Mouse (Mus musculus) limb, embryonic 13.5 days (tissue): Measurements from ENCODE around the gene Rtbdn. TPM values are rescaled to one million over a fixed set of nuclear protein-coding genes. Genes with fewer than 3 reads are reported as not detected.

Source experiments
- ATAC-seq: fragments of 200-750 bp; cut with Nextera tagmentation; 2 replicates; pipeline ENCODE4 v1.8.0; 2017; ENCODE audit warnings: low read depth, moderate number of reproducible peaks, moderate TSS enrichment; ENCODE audit not compliant: low FRiP score
- H3K27ac ChIP-seq: fragments of 300-500 bp; sonication (generic); 2 replicates; pipeline ENCODE4 v1.5.1; 2015; ENCODE audit warnings: inconsistent platforms, mild to moderate bottlenecking, moderate library complexity
- H3K27me3 ChIP-seq: fragments of 300-500 bp; sonication (generic); 2 replicates; pipeline ENCODE4 v1.6.1; 2015; ENCODE audit warnings: mild to moderate bottlenecking, inconsistent platforms
- H3K36me3 ChIP-seq: fragments of 300-500 bp; sonication (generic); 2 replicates; pipeline ENCODE4 v1.6.1; 2015; ENCODE audit warnings: inconsistent platforms, mild to moderate bottlenecking, moderate library complexity
- H3K4me1 ChIP-seq: fragments of 300-500 bp; sonication (generic); 2 replicates; pipeline ENCODE4 v1.6.1; 2015; ENCODE audit warnings: inconsistent platforms
- H3K4me2 ChIP-seq: fragments of 300-500 bp; sonication (generic); replicated peaks from 2 replicates; pipeline ENCODE4 v1.6.1; 2015; ENCODE audit warnings: inconsistent platforms, mild to moderate bottlenecking, moderate library complexity
- H3K4me3 ChIP-seq: fragments of 300-500 bp; sonication (generic); 2 replicates; pipeline ENCODE4 v1.5.1; 2015; ENCODE audit warnings: moderate library complexity, mild to moderate bottlenecking, inconsistent platforms
- H3K9ac ChIP-seq: fragments of 300-500 bp; sonication (generic); 2 replicates; pipeline ENCODE4 v1.6.1; 2015; ENCODE audit warnings: mild to moderate bottlenecking, inconsistent platforms
- H3K9me3 ChIP-seq: fragments of 300-500 bp; sonication (generic); 2 replicates; pipeline ENCODE4 v1.6.1; 2016; ENCODE audit warnings: inconsistent platforms
- WGBS: fragments of 180-500 bp; shearing (Covaris S2); methylation state at CpG from one replicate; pipeline ENCODE4 v1.1.7; 2015; 5-methylcytosine and 5-hydroxymethylcytosine counted together
- polyA plus RNA-seq: library from polyadenylated mRNA; unstranded; fragments of >200 nt; fragmentation: Nextera tagmentation; extraction: Ambion mirVana; gene quantifications from 2 replicates; pipeline ENCODE4 v1.2.1, GENCODE M21; 2015

Rtbdn gene
- polyA plus RNA-seq, 1 experiment from 2014 or later = 0.47 TPM

- WGBS = 54% methylated on average over 5 of the region's 5 CpGs
- peaks cover 22% of the 10 kb centered on the region for H3K4me1 ChIP-seq
- H3K4me2 ChIP-seq = peak overlapping the region; percentile 81; the same call in 1 of the 2 replicates
- no peak overlapping the region for H3K4me3 ChIP-seq
- ATAC-seq = no peak
- peaks cover 8% of the 10 kb centered on the region for H3K36me3 ChIP-seq
- H3K27me3 ChIP-seq = peaks cover 61% of the 10 kb centered on the region
- 0 out of 2 replicates have a peak, but pooled peaks cover 5% of the 10 kb centered on the region for H3K9me3 ChIP-seq
- H3K9ac ChIP-seq = no peak overlapping the region
- H3K27ac ChIP-seq = no peak overlapping the region
Observed at GRCm38 (mm10) chr8:84909949-84910348, 36.8 kb upstream of the Rtbdn start.

DNA sequence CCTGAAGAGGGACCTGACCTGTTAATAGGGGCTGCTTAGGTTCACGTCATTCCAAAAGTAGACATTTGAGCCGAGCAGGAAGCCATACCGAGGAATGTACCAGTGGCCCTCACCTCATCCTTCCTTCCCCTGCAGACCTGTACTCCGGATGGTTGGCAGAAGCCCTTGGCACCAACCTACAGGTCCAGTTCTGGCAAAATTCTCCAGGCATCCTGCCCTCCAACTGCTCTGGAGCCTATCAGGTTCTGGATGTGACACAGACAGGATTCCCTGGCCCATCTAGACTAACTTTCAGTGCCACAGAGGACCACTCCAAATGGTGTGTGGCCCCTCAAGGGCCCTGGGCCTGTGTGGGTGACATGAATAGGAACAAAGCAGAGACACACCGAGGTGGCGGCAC lies 36.2 kb upstream of the Rtbdn start:
- H3K4me1 ChIP-seq = peaks cover 22% of the 10 kb centered on the region
- no peak overlapping the region for H3K4me2 ChIP-seq
- H3K9ac ChIP-seq = no peak overlapping the region
- H3K9me3 ChIP-seq = peaks cover 11% of the 10 kb centered on the region; the same call in 1 of the 2 replicates
- ATAC-seq = no peak
- H3K27ac ChIP-seq = no peak overlapping the region
- peaks cover 67% of the 10 kb centered on the region for H3K27me3 ChIP-seq
- 85% methylated on average over 6 of the region's 6 CpGs for WGBS
- H3K4me3 ChIP-seq = no peak overlapping the region
- peaks cover 8% of the 10 kb centered on the region for H3K36me3 ChIP-seq

- WGBS = 87% methylated on average over 9 of the region's 9 CpGs
- H3K27me3 ChIP-seq = peaks cover 79% of the 10 kb centered on the region
- H3K27ac ChIP-seq = no peak overlapping the region
- peaks cover 8% of the 10 kb centered on the region for H3K36me3 ChIP-seq
- ATAC-seq = no peak
- no peak overlapping the region for H3K4me3 ChIP-seq
- H3K4me1 ChIP-seq = peaks cover 22% of the 10 kb centered on the region
- peaks cover 11% of the 10 kb centered on the region; the same call in 1 of the 2 replicates for H3K9me3 ChIP-seq
- H3K4me2 ChIP-seq = no peak overlapping the region
- no peak overlapping the region for H3K9ac ChIP-seq
Observed at GRCm38 (mm10) chr8:84911854-84912253, 34.9 kb upstream of the Rtbdn start.

DNA sequence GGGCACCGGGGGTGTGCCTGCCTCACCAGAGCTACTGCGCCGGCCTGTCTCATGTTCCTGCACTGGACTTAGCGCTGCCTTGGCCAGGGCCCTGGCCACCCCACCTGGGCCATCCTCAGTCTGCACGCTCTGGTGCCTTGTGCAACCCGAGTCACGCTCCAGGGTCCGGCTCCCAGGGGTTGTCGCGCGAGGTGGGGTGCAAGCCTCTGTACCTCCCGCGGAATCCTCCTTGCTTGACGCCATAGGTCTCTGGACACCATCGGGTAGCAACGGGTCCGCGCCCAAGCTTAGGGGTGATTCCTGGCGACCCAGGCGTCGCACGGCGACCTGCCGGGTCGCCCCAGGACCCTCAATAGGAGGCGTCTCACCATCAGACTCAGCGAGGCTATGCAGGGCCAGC lies 34.4 kb upstream of the Rtbdn start:
- peak overlapping the region; percentile 64 for H3K9ac ChIP-seq

DNA sequence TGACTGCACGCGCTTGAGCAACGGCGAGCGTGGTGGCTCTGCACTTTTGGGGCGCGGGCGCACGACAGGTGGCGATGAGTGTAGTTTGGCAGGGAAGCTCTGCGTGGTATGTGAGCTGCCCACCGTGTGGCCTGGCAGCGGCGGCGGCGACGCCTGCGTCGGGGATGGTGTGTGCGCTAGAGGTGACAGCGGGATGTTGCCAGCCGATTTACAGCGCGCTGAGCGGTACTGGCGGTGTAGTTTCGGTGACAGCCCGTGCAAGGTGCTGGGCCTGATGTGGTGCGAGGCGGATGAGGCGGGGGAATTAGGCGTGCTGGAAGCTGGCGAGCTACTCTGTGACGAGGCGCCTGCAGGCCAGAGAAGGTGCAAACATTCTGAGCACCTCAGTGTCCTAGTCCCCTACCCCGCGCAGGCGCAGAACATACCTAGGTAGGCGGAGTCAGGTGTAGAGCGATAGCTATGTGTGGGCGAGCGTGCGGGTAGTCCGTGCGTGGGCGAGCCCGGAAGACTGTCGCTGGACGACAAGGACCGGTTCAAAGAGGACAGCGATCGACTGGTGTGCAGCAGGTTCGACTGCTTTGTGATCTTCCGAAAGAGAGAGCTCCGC lies 33.8 kb upstream of the Rtbdn start:
- Histone ChIP-seq H3K4me3 (peak overlapping the region; percentile 50), H3K4me1 (peaks cover 22% of the 10 kb centered on the region), H3K27me3 (peaks cover 91% of the 10 kb centered on the region), H3K27ac (no peak overlapping the region), H3K9ac (peak overlapping the region; percentile 64), H3K4me2 (peak overlapping the region; percentile 94), H3K9me3 (peaks cover 11% of the 10 kb centered on the region; the same call in 1 of the 2 replicates), H3K36me3 (peaks cover 8% of the 10 kb centered on the region)
- under 1% methylated on average over 55 of the region's 55 CpGs for WGBS
- peak; percentile 56 for ATAC-seq

More for the DNA sequence above, 34.4 kb upstream of the Rtbdn start:
- H3K4me2 ChIP-seq = peak overlapping the region; percentile 94
- H3K4me1 ChIP-seq = peaks cover 22% of the 10 kb centered on the region
- H3K27ac ChIP-seq = no peak overlapping the region
- peaks cover 85% of the 10 kb centered on the region for H3K27me3 ChIP-seq
- H3K9me3 ChIP-seq = peaks cover 11% of the 10 kb centered on the region; the same call in 1 of the 2 replicates
- WGBS = 20% methylated on average over 27 of the region's 27 CpGs
- peaks cover 8% of the 10 kb centered on the region for H3K36me3 ChIP-seq
- no peak for ATAC-seq
- peak overlapping the region; percentile 50 for H3K4me3 ChIP-seq

GRCm38 (mm10) chr8:84913502-84913900 lies 33.3 kb upstream of the Rtbdn start:
- H3K9me3 ChIP-seq = peaks cover 11% of the 10 kb centered on the region; the same call in 1 of the 2 replicates
- ATAC-seq = no peak
- H3K9ac ChIP-seq = peak overlapping the region; percentile 64
- no peak overlapping the region for H3K27ac ChIP-seq
- H3K4me2 ChIP-seq = peak overlapping the region; percentile 94
- H3K4me3 ChIP-seq = peak overlapping the region; percentile 50
- peaks cover 96% of the 10 kb centered on the region for H3K27me3 ChIP-seq
- H3K4me1 ChIP-seq = peaks cover 22% of the 10 kb centered on the region
- H3K36me3 ChIP-seq = peaks cover 8% of the 10 kb centered on the region
- 7% methylated on average over 9 of the region's 9 CpGs for WGBS

DNA sequence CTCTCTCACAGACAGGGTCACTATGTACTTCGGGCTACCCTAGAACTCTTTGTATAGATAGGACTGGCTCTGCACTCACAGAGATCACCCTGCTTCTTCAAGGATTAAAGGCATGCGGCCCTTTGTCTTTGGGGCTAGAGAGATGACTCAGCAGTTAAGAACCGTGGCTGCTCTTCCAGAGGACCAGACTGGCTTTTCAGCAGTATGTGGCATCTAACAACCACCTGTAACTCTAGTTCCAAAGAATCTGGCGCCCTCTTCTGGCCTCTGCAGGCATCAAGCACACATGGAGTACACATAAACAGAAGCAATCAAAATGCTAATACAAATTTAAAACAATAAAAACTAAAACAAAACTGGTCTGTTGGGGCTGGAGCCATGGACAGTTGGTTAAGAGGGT lies 32.8 kb upstream of the Rtbdn start:
- Histone ChIP-seq H3K4me1 (peaks cover 20% of the 10 kb centered on the region), H3K9ac (no peak overlapping the region), H3K4me2 (peak overlapping the region; percentile 94; the same call in 1 of the 2 replicates), H3K27ac (no peak overlapping the region), H3K27me3 (peaks cover 98% of the 10 kb centered on the region), H3K4me3 (peak overlapping the region; percentile 50), H3K9me3 (peaks cover 11% of the 10 kb centered on the region; the same call in 1 of the 2 replicates), H3K36me3 (peaks cover 8% of the 10 kb centered on the region)
- 39% methylated on average over 4 of the region's 4 CpGs for WGBS
- ATAC-seq = no peak

GRCm38 (mm10) chr8:84915269-84915668 lies 31.5 kb upstream of the Rtbdn start:
- Histone ChIP-seq H3K27me3 (peaks cover 95% of the 10 kb centered on the region), H3K36me3 (peaks cover 7% of the 10 kb centered on the region), H3K9me3 (peaks cover 11% of the 10 kb centered on the region; the same call in 1 of the 2 replicates), H3K4me1 (peaks cover 10% of the 10 kb centered on the region), H3K4me3 (no peak overlapping the region), H3K27ac (no peak overlapping the region), H3K9ac (no peak overlapping the region), H3K4me2 (no peak overlapping the region)
- no peak for ATAC-seq
- 85% methylated on average over 8 of the region's 8 CpGs for WGBS

- peaks cover 76% of the 10 kb centered on the region for H3K27me3 ChIP-seq
- H3K4me3 ChIP-seq = no peak overlapping the region
- no peak overlapping the region for H3K27ac ChIP-seq
- H3K4me1 ChIP-seq = peaks cover 4% of the 10 kb centered on the region; the same call in 1 of the 2 replicates
- H3K36me3 ChIP-seq = no peaks in the 10 kb centered on the region
- no peak for ATAC-seq
- H3K4me2 ChIP-seq = no peak overlapping the region; the same call in 1 of the 2 replicates
- peaks cover 11% of the 10 kb centered on the region; the same call in 1 of the 2 replicates for H3K9me3 ChIP-seq
- no peak overlapping the region for H3K9ac ChIP-seq
- WGBS = 25% methylated on average over 20 of the region's 20 CpGs
Observed at GRCm38 (mm10) chr8:84917781-84918180, 29.0 kb upstream of the Rtbdn start.

DNA sequence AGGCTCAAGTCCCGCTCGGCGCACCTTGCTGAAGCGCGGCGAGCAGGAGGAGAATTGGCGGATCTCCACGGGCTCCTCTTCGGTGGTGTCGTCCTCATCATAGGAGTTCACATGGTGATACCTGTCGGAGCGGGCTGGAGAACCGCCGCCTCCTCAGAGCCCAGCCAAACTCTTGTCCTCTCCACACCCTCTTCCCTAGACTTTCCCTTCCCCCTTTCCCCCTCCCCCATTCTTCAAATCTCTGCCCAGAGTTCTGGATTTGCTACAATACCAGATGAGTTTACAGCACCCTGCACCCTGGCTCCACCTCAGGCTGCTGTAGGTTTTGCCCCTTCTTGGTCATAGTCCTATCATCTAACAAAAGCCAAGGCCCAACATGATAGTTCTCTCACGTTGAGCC lies 28.1 kb upstream of the Rtbdn start:
- H3K9me3 ChIP-seq = peaks cover 11% of the 10 kb centered on the region; the same call in 1 of the 2 replicates
- no peak overlapping the region for H3K4me3 ChIP-seq
- ATAC-seq = no peak
- H3K4me2 ChIP-seq = no peak overlapping the region
- H3K27ac ChIP-seq = no peak overlapping the region
- H3K4me1 ChIP-seq = no peaks in the 10 kb centered on the region
- H3K36me3 ChIP-seq = no peaks in the 10 kb centered on the region
- H3K9ac ChIP-seq = no peak overlapping the region
- WGBS = 90% methylated on average over 15 of the region's 15 CpGs
- peaks cover 72% of the 10 kb centered on the region for H3K27me3 ChIP-seq

GRCm38 (mm10) chr8:84921596-84921995 lies 25.2 kb upstream of the Rtbdn start:
- no peak overlapping the region for H3K27ac ChIP-seq
- H3K4me3 ChIP-seq = no peak overlapping the region
- H3K9me3 ChIP-seq = no peaks in the 10 kb centered on the region
- 73% methylated on average over 2 of the region's 2 CpGs for WGBS
- no peaks in the 10 kb centered on the region for H3K36me3 ChIP-seq
- no peak overlapping the region for H3K4me2 ChIP-seq
- H3K9ac ChIP-seq = no peak overlapping the region
- H3K4me1 ChIP-seq = no peaks in the 10 kb centered on the region
- peaks cover 55% of the 10 kb centered on the region for H3K27me3 ChIP-seq
- ATAC-seq = no peak

DNA sequence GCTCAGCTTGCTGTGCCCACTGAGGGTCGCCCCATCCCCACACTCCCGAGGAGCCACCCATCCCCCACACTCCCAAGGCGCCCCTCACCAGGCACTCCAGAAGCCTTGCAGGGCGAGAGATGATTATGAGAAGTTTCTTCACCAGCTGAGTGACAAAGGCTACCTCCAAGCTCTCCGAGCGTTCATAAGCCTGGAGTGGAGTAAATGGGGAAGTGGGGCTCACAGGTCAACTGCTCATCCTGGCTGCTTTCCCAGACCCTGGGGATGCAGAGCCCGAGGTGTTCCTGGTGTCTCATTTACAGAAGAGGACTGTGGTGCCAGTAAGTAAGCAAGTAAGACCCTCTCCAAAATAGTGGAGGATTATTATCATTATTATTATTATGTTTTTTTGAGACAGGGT lies 21.2 kb upstream of the Rtbdn start:
- no peak overlapping the region for H3K4me2 ChIP-seq
- no peaks in the 10 kb centered on the region for H3K36me3 ChIP-seq
- H3K27me3 ChIP-seq = peaks cover 49% of the 10 kb centered on the region
- peaks cover 8% of the 10 kb centered on the region; the same call in 1 of the 2 replicates for H3K4me1 ChIP-seq
- no peaks in the 10 kb centered on the region for H3K9me3 ChIP-seq
- no peak overlapping the region for H3K9ac ChIP-seq
- WGBS = 65% methylated on average over 7 of the region's 7 CpGs
- ATAC-seq = no peak
- H3K4me3 ChIP-seq = no peak overlapping the region
- no peak overlapping the region for H3K27ac ChIP-seq
